Mouse (Mus musculus) thymus, postnatal 10 days (tissue): ENCODE results near the gene Ndufs1.

Experiments used
- DNase-seq, 2 experiments: peaks; one replicate each; pipeline ENCODE4 v3.0.0; 2021; ENCODE audit warnings: low spot score in 2 of 2

Ndufs1 gene

GRCm38 (mm10) chr1:63115540-63115939 is 61.1 kb downstream of the Ndufs1 start:
- no peak for DNase-seq

- DNase-seq = no peak
These were observed 61.5 kb downstream of the Ndufs1 start for GRCm38 (mm10) chr1:63115096-63115495.

GRCm38 (mm10) chr1:63114136-63114781 is 62.4 kb downstream of the Ndufs1 start, which contains the start of gene Ino80d:
Ino80d (minus strand) TSS chr1:63114667.
- DNase-seq = peak; percentile 70 to 75

- DNase-seq = peak; percentile 60 to 64
These were observed 63.1 kb downstream of the Ndufs1 start for GRCm38 (mm10) chr1:63113274-63114135.

- DNase-seq = peak; percentile 27 to 28
These were observed 63.8 kb downstream of the Ndufs1 start for GRCm38 (mm10) chr1:63112865-63113261.

GRCm38 (mm10) chr1:63112151-63112864 is 64.3 kb downstream of the Ndufs1 start:
- DNase-seq = no peak

- DNase-seq = peak; percentile 32 to 48
These were observed 65.9 kb downstream of the Ndufs1 start for GRCm38 (mm10) chr1:63110536-63111285.

- DNase-seq = no peak
These were observed 68.9 kb downstream of the Ndufs1 start for GRCm38 (mm10) chr1:63107614-63108327.

GRCm38 (mm10) chr1:63102758-63103451 is 73.7 kb downstream of the Ndufs1 start:
- DNase-seq = no peak

GRCm38 (mm10) chr1:63100196-63100595 is 76.4 kb downstream of the Ndufs1 start:
- no peak for DNase-seq

- no peak for DNase-seq
These were observed 77.8 kb downstream of the Ndufs1 start for GRCm38 (mm10) chr1:63098831-63099230.

- DNase-seq = no peak
These were observed 80.6 kb downstream of the Ndufs1 start for GRCm38 (mm10) chr1:63096071-63096470.
